Mouse (Mus musculus) midbrain, embryonic 11.5 days (tissue): ENCODE data around the gene Gm21294. TPM values are rescaled to one million over a fixed set of nuclear protein-coding genes. Genes with fewer than 3 reads are reported as not detected.
"Not testable (repeated sequence)": the region's sequence is repeated elsewhere in the genome, so short reads cannot be mapped to it uniquely, and the experiment has no call there.

Source experiments
- ATAC-seq: fragments of 200-750 bp; cut with Nextera tagmentation; 2 replicates; pipeline ENCODE4 v1.8.0; 2017; ENCODE audit warnings: moderate TSS enrichment, moderate library complexity; ENCODE audit not compliant: low FRiP score
- DNase-seq: peaks from one replicate; pipeline ENCODE4 v3.0.0; 2015; ENCODE audit warnings: low spot score; ENCODE audit errors: missing footprints
- H3K27ac ChIP-seq: fragments of 300-500 bp; sonication (generic); 2 replicates; pipeline ENCODE4 v1.5.1; 2014; ENCODE audit warnings: low read depth, low read length
- H3K27me3 ChIP-seq: fragments of 300-500 bp; sonication (generic); 2 replicates; pipeline ENCODE4 v1.6.1; 2014; ENCODE audit warnings: mild to moderate bottlenecking, low read length, moderate library complexity, mixed read lengths; ENCODE audit not compliant: control insufficient read depth, insufficient read depth
- H3K36me3 ChIP-seq: fragments of 300-500 bp; sonication (generic); 2 replicates; pipeline ENCODE4 v1.6.1; 2014; ENCODE audit warnings: mild to moderate bottlenecking, low read length, moderate library complexity, mixed read lengths; ENCODE audit not compliant: control insufficient read depth, insufficient read depth
- H3K4me1 ChIP-seq: fragments of 300-500 bp; sonication (generic); 2 replicates; pipeline ENCODE4 v1.6.1; 2014; ENCODE audit warnings: low read length; ENCODE audit not compliant: control insufficient read depth, insufficient read depth
- H3K4me2 ChIP-seq: fragments of 300-500 bp; sonication (generic); 2 replicates; pipeline ENCODE4 v1.6.1; 2014; ENCODE audit warnings: mild to moderate bottlenecking, moderate library complexity
- H3K4me3 ChIP-seq: fragments of 300-500 bp; sonication (generic); 2 replicates; pipeline ENCODE4 v1.5.1; 2014; ENCODE audit warnings: low read depth, low read length
- H3K9ac ChIP-seq: fragments of 300-500 bp; sonication (generic); 2 replicates; pipeline ENCODE4 v1.6.1; 2014; ENCODE audit warnings: low read length
- H3K9me3 ChIP-seq: fragments of 300-500 bp; sonication (generic); 2 replicates; pipeline ENCODE4 v1.6.1; 2016; ENCODE audit warnings: low read length; ENCODE audit not compliant: control insufficient read depth
- WGBS: fragments of 180-500 bp; shearing (Covaris S2); extraction: QIAGEN DNeasy Blood & Tissue Kit; methylation state at CpG from one replicate; pipeline ENCODE4 v1.1.7; 2014; 5-methylcytosine and 5-hydroxymethylcytosine counted together
- polyA plus RNA-seq: library from polyadenylated mRNA; unstranded; fragments of >200 nt; fragmentation: Nextera tagmentation; extraction: Ambion mirVana; gene quantifications from 2 replicates; pipeline ENCODE4 v1.2.1, GENCODE M21; 2014

Gm21294 gene
- not detected in 2 replicates for polyA plus RNA-seq

- WGBS: 87% methylated on average over 3 of the region's 5 CpGs
- not testable (repeated sequence) for H3K4me2 ChIP-seq, ATAC-seq, H3K9me3 ChIP-seq, H3K36me3 ChIP-seq, H3K9ac ChIP-seq, DNase-seq, H3K27me3 ChIP-seq, H3K4me3 ChIP-seq, H3K27ac ChIP-seq, H3K4me1 ChIP-seq
Measured at GRCm38 (mm10) chrY:89052506-89052905, at the start of gene Gm21294. Gene Gm21294, plus strand, starts transcription at chrY:89052806.

DNA sequence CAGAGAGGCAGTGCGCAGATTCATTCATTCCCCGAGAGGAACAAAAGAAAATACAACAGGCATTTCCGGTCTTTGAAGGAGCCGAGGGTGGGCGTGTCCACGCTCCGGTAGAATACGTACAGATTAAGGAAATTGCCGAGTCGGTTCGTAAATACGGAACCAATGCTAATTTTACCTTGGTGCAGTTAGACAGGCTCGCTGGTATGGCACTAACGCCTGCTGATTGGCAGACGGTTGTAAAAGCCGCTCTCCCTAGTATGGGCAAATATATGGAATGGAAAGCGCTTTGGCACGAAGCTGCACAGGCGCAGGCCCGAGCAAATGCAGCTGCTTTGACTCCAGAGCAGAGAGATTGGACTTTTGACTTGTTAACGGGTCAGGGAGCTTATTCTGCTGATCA is 73.6 kb downstream of the Gm21294 start:
- H3K4me2 ChIP-seq, ATAC-seq, H3K27me3 ChIP-seq, H3K27ac ChIP-seq, H3K4me1 ChIP-seq, H3K4me3 ChIP-seq, H3K9ac ChIP-seq, H3K36me3 ChIP-seq, H3K9me3 ChIP-seq, DNase-seq: not testable (repeated sequence)
- WGBS: 96% methylated on average over 2 of the region's 21 CpGs
